Mouse (Mus musculus) c-Kit-negative CD71-positive TER-119-positive erythroid progenitor cells, embryonic 14.5 days (primary cell): Measurements from ENCODE around the gene Kif2a.
"Not testable (repeated sequence)": the region's sequence is repeated elsewhere in the genome, so short reads cannot be mapped to it uniquely, and the experiment has no call there.

Experiments
- DNase-seq: peaks from one replicate; pipeline ENCODE4 v3.0.0-alpha.2; 2013; ENCODE audit warnings: low read depth, low spot score

The Kif2a gene

GRCm38 (mm10) chr13:106936256-106937137 is 85.4 kb downstream of the Kif2a start, which contains the start of gene Ipo11:
Gene Ipo11, minus strand, starts transcription at chr13:106936958.
- peak; percentile 90 for DNase-seq

DNA sequence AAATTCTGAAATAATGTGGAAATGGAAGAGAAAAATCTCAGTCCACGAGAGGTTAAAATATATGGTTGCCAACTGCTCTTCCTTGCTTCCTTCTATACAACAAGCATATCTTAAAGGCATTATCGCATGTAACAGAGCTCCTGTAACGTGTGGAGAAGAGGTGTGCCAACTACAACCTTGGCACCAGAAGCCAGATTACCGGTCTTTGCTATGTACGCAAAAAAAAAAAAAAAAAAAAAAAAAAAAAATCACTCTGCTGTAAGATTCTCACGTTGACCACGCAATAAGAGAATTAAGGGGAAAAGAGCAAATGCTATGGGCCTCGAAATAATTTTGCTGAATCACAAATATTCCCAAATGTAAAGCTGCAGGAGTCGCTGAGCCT is 86.1 kb downstream of the Kif2a start:
- no peak for DNase-seq

- no peak for DNase-seq
Observed at GRCm38 (mm10) chr13:106929201-106929600, 92.7 kb downstream of the Kif2a start.

GRCm38 (mm10) chr13:106928296-106928695 is 93.6 kb downstream of the Kif2a start:
- no peak for DNase-seq

DNA sequence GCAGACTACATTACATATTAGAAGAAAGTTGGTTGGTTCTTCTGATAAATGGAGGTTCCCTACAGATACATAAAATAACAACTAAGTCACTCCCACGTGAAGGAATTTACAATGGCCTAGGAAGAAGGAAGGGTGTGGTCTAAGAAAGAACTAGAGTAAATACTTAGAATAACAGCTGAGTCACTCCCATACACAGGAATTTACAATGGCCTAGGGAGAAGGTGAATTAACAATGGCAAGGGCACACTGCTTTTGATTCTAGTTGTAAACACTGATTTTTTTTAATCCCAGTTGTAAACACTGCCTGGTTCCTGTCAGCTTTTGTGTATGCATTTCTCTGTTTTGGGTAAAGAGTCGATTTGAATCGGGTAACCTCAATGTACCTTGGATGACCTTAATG is 96.0 kb downstream of the Kif2a start:
- not testable (repeated sequence) for DNase-seq

GRCm38 (mm10) chr13:106918322-106919050 is 103.4 kb downstream of the Kif2a start:
- DNase-seq: peak; percentile 40

- DNase-seq: no peak
Observed at GRCm38 (mm10) chr13:106913125-106913736, 108.7 kb downstream of the Kif2a start.

GRCm38 (mm10) chr13:106910096-106910495 is 111.8 kb downstream of the Kif2a start:
- DNase-seq: no peak
